Mouse (Mus musculus) stomach, embryonic 14.5 days (tissue): ENCODE data around the gene Lrrc19. TPM values are rescaled to one million over a fixed set of nuclear protein-coding genes. Genes with fewer than 3 reads are reported as not detected.
"Not testable (repeated sequence)": the region's sequence is repeated elsewhere in the genome, so short reads cannot be mapped to it uniquely, and the experiment has no call there.

Experiments used
- ATAC-seq: fragments of 200-750 bp; cut with Nextera tagmentation; 2 replicates; pipeline ENCODE4 v1.8.0; 2017; ENCODE audit warnings: low read depth, moderate TSS enrichment; ENCODE audit not compliant: insufficient number of reproducible peaks, insufficient read depth, low FRiP score
- H3K27ac ChIP-seq: fragments of 300-500 bp; sonication (generic); 2 replicates; pipeline ENCODE4 v1.5.1; 2014; ENCODE audit warnings: mild to moderate bottlenecking, low read length, moderate library complexity, mixed read lengths
- H3K27me3 ChIP-seq: fragments of 300-500 bp; sonication (generic); 2 replicates; pipeline ENCODE4 v1.6.1; 2014; ENCODE audit warnings: low read length, control low read depth, mixed read lengths; ENCODE audit not compliant: control insufficient read depth, insufficient read depth
- H3K36me3 ChIP-seq: fragments of 300-500 bp; sonication (generic); 2 replicates; pipeline ENCODE4 v1.6.1; 2014; ENCODE audit warnings: mild to moderate bottlenecking, control low read depth, low read length, moderate library complexity, mixed read lengths; ENCODE audit not compliant: control insufficient read depth, insufficient read depth
- H3K4me1 ChIP-seq: fragments of 300-500 bp; sonication (generic); 2 replicates; pipeline ENCODE4 v1.6.1; 2014; ENCODE audit warnings: low read length, control low read depth, mixed read lengths; ENCODE audit not compliant: control insufficient read depth, insufficient read depth
- H3K4me2 ChIP-seq: fragments of 300-500 bp; sonication (generic); replicated peaks from 2 replicates; pipeline ENCODE4 v1.6.1; 2014; ENCODE audit warnings: low read depth, low read length, control low read depth
- H3K4me3 ChIP-seq: fragments of 300-500 bp; sonication (generic); 2 replicates; pipeline ENCODE4 v1.5.1; 2014; ENCODE audit warnings: low read depth, low read length, control low read depth
- H3K9ac ChIP-seq: fragments of 300-500 bp; sonication (generic); replicated peaks from 2 replicates; pipeline ENCODE4 v1.6.1; 2014; ENCODE audit warnings: low read depth, mild to moderate bottlenecking, control low read depth, low read length, moderate library complexity, mixed read lengths
- H3K9me3 ChIP-seq: fragments of 300-500 bp; sonication (generic); 2 replicates; pipeline ENCODE4 v1.6.1; 2016; ENCODE audit warnings: low read depth, low read length, control low read depth; ENCODE audit not compliant: control insufficient read depth
- WGBS: fragments of 180-500 bp; shearing (Covaris S2); extraction: QIAGEN DNeasy Blood & Tissue Kit; methylation state at CpG from one replicate; pipeline ENCODE4 v1.1.7; 2014; 5-methylcytosine and 5-hydroxymethylcytosine counted together
- polyA plus RNA-seq: library from polyadenylated mRNA; unstranded; fragments of >200 nt; fragmentation: Nextera tagmentation; extraction: Ambion mirVana; gene quantifications from 2 replicates; pipeline ENCODE4 v1.2.1, GENCODE M21; 2014

Lrrc19 gene
- polyA plus RNA-seq, 1 experiment from 2014 or later: 1.4 TPM

DNA sequence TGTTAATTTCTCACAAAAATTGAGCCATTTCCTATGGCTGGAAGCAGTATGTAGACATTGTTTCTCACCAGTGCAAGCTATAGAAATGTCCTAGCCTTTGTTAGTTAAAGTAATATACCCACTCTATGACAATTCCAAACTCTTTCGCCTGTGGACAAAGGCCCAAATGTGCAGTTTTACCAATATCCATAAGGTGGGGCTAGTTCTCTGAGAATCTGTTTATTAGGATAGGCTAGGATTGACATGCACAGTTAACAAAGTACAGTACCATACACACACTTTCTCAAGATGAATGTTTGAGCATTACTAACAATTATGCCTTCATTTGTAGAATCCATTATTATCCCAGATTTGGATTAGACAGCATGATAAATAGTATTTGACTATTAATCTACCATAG lies 19.8 kb upstream of the Lrrc19 start:
- Histone ChIP-seq H3K9me3 (no peaks in the 10 kb centered on the region), H3K9ac (no peak overlapping the region), H3K4me3 (no peak overlapping the region), H3K4me2 (no peak overlapping the region), H3K27ac (no peak overlapping the region), H3K4me1 (no peaks in the 10 kb centered on the region), H3K27me3 (no peaks in the 10 kb centered on the region), H3K36me3 (no peaks in the 10 kb centered on the region)
- 0 out of 2 replicates have a peak, but pooled peaks have one; percentile 33 for ATAC-seq
- WGBS: 49% methylated on average over 1 of the region's 1 CpGs

DNA sequence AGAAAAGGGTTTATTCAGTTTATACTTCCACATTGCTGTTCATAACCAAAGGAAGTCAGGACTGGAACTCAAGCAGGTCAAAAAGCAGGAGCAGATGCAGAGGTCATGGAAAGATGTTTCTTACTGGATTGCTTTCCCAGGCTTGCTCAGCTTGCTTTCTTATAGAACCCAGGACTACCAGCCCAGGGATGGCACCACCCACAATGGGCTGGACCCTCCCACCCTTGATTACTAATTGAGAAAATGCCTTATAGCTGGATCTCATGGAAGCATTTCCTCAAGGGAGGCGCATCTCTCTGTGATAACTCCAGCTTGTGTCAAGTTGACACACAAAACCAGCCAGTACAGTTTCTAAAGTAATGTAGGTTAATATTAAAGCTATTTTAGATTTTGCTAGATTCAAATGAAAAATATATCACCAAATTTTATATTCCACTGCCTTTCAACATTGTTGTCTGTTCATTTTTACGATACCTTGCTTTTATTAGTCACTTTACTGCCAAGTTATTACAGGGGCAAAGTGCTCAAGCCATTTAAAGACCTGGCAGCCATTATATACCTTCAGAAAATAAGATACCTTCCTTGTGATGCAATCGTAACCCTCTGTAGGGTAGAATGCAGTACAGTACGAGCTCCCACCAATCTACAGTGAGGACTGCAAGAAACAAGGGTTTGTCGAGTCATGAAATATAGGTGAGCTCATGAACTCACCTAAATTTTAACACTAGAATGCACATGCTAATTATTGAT lies 657 bp upstream of the Lrrc19 start:
- not testable (repeated sequence) for H3K9me3 ChIP-seq, H3K4me1 ChIP-seq, H3K27me3 ChIP-seq, H3K36me3 ChIP-seq, H3K9ac ChIP-seq, H3K4me3 ChIP-seq, H3K4me2 ChIP-seq, H3K27ac ChIP-seq, ATAC-seq
- 90% methylated on average over 5 of the region's 5 CpGs for WGBS

DNA sequence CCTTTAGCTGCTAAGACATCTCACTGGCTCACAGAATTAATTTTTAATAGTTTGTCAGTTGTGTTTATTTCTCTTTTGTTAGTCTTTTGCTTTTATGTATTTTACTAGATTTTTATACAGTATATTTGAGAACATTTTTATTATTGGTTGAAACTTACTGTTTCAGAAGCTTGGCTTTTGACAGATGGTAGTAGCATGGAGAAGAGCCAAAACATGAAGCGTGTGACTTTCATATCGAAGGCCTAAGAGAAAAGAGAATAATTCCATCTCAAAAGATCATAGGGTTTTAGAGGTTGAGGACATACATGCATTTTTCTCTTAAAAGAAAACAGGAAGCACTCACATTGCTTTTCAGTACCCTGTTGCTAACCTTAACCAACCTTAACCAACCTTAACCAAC lies 6.8 kb downstream of the Lrrc19 start:
- 93% methylated on average over 2 of the region's 2 CpGs for WGBS
- ATAC-seq: no peak
- Histone ChIP-seq H3K9ac (no peak overlapping the region), H3K27ac (no peak overlapping the region), H3K4me1 (no peaks in the 10 kb centered on the region), H3K4me3 (no peak overlapping the region), H3K9me3 (no peaks in the 10 kb centered on the region), H3K4me2 (no peak overlapping the region), H3K27me3 (no peaks in the 10 kb centered on the region), H3K36me3 (no peaks in the 10 kb centered on the region; the same call in 1 of the 2 replicates)

DNA sequence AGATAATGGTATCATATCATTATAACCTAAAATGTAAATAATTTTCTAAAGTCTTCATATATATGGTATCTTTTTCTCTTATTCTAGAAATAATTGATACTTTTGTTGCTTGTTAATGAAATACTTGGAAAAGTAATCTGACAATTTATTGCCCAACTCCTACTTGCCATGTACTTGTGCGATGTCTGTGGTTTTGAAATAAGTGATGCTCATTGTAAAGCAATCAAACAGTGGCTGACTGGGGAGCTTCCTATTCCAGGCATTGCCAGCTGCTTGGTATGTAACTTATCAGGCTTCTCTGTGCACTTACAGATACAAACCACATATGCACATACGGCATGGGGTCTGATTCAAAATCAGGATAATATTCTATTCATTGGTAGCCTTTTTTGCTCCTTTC lies 29.9 kb downstream of the Lrrc19 start:
- H3K27ac ChIP-seq: no peak overlapping the region
- H3K4me3 ChIP-seq: no peak overlapping the region
- H3K9ac ChIP-seq: no peak overlapping the region
- H3K4me1 ChIP-seq: peaks cover 3% of the 10 kb centered on the region; the same call in 1 of the 2 replicates
- no peak for ATAC-seq
- H3K4me2 ChIP-seq: no peak overlapping the region
- H3K27me3 ChIP-seq: no peaks in the 10 kb centered on the region
- 87% methylated on average over 2 of the region's 2 CpGs for WGBS
- no peaks in the 10 kb centered on the region; the same call in none of the 2 replicates for H3K36me3 ChIP-seq
- H3K9me3 ChIP-seq: no peaks in the 10 kb centered on the region

DNA sequence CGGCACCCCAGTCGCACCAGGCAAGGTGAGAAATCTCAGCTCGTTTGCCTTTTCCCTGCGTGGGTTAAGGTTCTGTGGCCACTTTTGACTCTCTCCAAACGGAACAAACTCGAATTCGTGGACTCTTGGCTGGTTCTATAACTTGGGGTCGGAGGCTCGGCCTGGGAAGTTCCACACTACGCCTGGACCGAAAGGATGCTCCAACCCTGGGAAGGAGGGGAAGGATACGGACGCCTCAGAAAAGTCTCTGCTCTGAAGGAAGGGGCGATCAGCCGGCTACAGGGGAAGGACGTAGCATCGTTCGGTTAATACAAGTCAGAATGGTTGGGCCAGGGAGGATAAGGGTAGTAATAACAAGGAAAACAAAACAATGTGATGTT lies 35.3 kb downstream of the Lrrc19 start:
- under 1% methylated on average over 18 of the region's 18 CpGs for WGBS

DNA sequence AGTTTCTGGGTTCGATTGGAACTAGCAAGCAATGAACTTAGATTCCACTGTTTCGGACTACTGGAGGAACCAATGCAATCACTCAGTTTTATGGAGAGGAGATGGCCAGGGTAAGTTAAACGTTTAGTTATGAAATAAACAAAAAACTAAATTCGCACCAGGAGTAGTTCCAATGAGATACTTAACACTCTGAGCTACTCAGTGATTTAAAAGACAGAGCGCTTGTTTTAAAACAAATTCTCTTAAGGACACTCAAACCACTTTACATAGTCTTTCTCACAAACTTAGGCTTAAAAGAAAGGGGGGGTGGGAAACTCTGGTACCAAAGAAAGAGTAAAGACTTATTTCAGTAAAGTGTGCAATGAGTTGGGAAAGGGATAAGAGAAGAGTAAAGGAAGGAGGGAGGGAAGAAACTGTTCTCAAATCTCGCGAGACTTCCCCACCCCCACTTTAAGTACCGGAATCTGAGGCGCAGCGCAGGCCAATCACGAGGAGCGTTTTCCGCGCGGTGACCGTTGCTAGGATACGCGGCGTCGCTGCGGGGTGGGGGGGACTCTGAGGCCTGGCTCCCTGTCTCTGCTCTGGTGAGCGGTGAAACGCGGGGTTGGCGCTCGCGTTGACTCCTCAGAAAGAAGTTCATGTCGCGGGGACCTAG lies 35.8 kb downstream of the Lrrc19 start, which contains the start of gene Ift74:
Gene Ift74, plus strand, starts transcription at position 520 of the 655 bp plus-strand sequence.
- H3K4me2 ChIP-seq: peak within 1 kb of the TSS; percentile 68
- no peaks in the 10 kb centered on the region for H3K9me3 ChIP-seq
- no peaks in the 10 kb centered on the region for H3K27me3 ChIP-seq
- peaks cover 3% of the 10 kb centered on the region; the same call in 1 of the 2 replicates for H3K4me1 ChIP-seq
- peak within 1 kb of the TSS; percentile 63 for H3K9ac ChIP-seq
- WGBS: 3% methylated on average over 29 of the region's 29 CpGs
- no peaks in the 10 kb centered on the region for H3K36me3 ChIP-seq
- H3K27ac ChIP-seq: peak within 1 kb of the TSS; percentile 73
- peak; percentile 100 for ATAC-seq
- peak within 1 kb of the TSS; percentile 68 for H3K4me3 ChIP-seq

More for the DNA sequence above, 35.3 kb downstream of the Lrrc19 start:
- Histone ChIP-seq H3K4me3 (peak overlapping the region; percentile 68), H3K36me3 (no peaks in the 10 kb centered on the region), H3K9ac (peak overlapping the region; percentile 63), H3K27me3 (no peaks in the 10 kb centered on the region), H3K4me1 (peaks cover 3% of the 10 kb centered on the region; the same call in 1 of the 2 replicates), H3K27ac (peak overlapping the region; percentile 73; the same call in 1 of the 2 replicates), H3K4me2 (peak overlapping the region; percentile 68), H3K9me3 (no peaks in the 10 kb centered on the region)
- ATAC-seq: peak; percentile 62

DNA sequence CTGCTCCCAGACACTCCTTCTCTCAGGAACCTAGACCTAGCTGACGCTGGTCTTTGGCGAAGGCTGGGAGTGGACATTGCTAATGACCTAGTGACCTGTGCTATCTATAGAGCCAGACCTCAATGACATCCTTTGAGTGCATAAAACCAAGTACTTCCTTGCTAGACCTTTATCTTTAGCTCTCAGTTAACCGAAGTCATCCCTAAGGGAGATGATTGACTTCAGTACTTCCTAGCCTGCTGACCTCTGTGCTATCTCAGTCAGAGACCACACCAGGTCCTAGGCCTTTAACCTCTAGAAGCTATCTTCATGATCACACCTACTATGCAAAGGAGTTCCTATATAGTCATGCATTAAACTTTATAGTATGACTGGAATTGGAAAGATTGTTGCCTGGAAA lies 39.6 kb downstream of the Lrrc19 start:
- H3K4me2 ChIP-seq: no peak overlapping the region
- 79% methylated on average over 3 of the region's 3 CpGs for WGBS
- no peaks in the 10 kb centered on the region for H3K9me3 ChIP-seq
- H3K27ac ChIP-seq: no peak overlapping the region
- H3K4me1 ChIP-seq: peaks cover under 1% of the 10 kb centered on the region; the same call in 1 of the 2 replicates
- no peaks in the 10 kb centered on the region for H3K36me3 ChIP-seq
- no peaks in the 10 kb centered on the region for H3K27me3 ChIP-seq
- no peak for ATAC-seq
- H3K4me3 ChIP-seq: no peak overlapping the region
- no peak overlapping the region for H3K9ac ChIP-seq

DNA sequence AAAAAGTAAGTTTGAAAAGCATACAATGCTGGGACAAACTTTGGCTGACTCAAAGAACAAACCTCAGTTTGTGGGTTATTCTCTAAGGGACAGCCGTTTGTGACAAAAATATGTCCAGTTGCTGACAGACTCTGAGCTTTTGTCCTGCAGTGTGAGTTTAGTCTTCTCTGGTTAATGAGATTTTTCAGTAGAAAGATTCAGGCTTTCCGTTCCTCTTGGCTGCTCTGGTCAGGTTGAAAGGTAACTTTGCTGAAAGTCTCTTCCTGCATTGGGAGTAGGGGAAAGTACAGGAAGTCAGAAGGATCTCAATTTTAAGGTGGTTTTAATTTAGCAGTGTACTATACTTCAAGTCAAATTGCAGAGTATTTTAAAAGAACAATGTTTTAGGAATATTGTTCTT lies 44.4 kb downstream of the Lrrc19 start:
- no peaks in the 10 kb centered on the region for H3K27me3 ChIP-seq
- no peak overlapping the region for H3K4me3 ChIP-seq
- H3K4me2 ChIP-seq: no peak overlapping the region
- 0 out of 2 replicates have a peak, but pooled peaks cover 5% of the 10 kb centered on the region for H3K4me1 ChIP-seq
- no peak for ATAC-seq
- H3K9ac ChIP-seq: no peak overlapping the region
- H3K36me3 ChIP-seq: no peaks in the 10 kb centered on the region
- 89% methylated on average over 2 of the region's 2 CpGs for WGBS
- H3K9me3 ChIP-seq: no peaks in the 10 kb centered on the region
- H3K27ac ChIP-seq: no peak overlapping the region
